Mouse (Mus musculus): ENCODE data around the gene Rpl41.
"Not testable (repeated sequence)": the region's sequence is repeated elsewhere in the genome, so short reads cannot be mapped to it uniquely, and the experiment has no call there.

The Rpl41 gene

DNA sequence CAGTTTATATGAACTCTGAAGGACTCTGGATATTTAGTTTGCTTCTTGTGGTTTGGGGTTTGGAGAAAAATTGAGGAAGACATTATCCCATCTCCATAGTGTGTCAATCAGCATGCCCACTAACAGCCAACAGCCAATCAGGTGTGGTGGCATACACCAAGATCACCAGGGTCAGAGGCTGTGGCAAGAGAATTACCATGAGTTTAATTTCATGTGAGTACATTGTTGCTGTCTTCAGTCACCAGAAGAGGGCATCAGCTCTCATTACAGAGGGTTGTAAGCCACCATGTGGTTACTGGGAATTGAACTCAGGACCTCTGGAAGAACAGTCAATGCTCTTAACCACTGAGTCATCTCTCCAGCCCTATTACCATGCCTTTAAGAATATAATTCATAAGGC, 7.2 kb upstream of the Rpl41 start:
- no peak for DNase-seq (ENCODE audit: low spot score in 2 of 2)

DNA sequence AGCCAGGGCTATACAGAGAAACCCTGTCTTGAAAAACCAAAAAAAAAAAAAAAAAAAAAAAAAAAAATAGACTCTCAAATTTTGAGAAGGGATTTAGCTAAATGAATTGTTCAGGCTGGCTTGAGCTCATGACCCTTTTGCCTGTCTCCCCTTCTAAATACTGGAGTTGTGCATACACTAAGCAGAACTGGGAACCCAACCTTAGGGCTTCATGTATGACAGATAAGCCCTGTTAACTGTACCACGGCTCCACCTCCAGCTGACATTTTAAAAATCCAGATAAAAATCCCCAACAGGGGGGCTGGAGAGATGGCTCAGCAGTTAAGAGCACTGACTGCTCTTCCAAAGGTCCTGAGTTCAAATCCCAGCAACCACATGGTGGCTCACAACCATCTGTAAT, 6.5 kb upstream of the Rpl41 start:
- not testable (repeated sequence) for DNase-seq (ENCODE audit: low spot score in 2 of 2)

DNA sequence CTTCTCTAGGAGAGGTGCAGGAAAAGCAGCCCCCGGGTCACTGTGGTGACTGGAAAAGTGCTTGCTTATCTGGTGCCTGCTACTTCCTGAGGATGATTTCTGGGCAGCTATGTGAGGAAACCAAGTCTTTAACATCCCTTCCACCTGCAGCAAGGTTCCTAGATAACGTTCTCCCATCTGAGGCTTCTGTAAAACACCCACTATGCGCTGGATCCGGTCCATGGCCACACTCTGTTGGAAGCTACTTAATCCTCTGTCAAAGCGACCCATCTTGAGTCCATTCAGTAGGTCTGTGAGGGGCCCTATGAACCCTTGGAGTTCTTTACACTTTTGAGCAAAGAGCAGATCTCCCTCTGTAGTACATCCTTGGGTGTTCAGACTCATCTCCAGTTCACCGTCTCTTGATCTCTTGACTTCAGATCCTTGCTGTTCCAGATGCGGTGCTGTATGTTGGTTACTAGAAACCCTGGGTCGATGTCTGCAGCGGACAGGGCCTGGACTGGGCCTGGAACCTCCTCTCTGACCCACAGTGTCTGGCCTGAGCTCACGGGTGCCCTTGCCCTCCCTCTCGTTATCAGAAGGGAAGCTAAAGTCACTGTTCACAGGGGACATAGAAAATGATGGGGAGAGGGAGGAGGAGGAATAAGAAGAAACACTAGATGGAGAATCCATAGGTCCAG, 1.2 kb upstream of the Rpl41 start:
- not testable (repeated sequence) for DNase-seq (ENCODE audit: low spot score in 2 of 2)

DNA sequence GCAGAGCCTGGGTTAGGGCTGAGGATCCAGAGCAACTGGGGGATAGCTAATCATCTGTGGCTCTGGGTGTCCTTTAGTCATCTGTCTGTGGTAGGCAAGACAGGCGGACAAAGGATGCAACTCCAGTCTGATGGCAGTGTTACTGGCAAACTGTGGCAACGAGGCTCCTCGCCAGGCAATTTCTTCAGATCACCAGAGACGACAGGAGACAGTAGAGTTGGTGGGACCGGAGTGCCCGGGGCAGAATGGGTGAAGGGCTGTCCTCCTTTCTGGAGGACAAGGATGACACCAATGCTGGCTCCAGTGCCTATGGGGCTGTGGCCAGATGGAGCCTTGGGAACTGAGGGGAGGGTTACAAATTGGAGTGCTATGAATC, 565 bp upstream of the Rpl41 start:
- DNase-seq (ENCODE audit: low spot score in 2 of 2), result not testable (repeated sequence)

DNA sequence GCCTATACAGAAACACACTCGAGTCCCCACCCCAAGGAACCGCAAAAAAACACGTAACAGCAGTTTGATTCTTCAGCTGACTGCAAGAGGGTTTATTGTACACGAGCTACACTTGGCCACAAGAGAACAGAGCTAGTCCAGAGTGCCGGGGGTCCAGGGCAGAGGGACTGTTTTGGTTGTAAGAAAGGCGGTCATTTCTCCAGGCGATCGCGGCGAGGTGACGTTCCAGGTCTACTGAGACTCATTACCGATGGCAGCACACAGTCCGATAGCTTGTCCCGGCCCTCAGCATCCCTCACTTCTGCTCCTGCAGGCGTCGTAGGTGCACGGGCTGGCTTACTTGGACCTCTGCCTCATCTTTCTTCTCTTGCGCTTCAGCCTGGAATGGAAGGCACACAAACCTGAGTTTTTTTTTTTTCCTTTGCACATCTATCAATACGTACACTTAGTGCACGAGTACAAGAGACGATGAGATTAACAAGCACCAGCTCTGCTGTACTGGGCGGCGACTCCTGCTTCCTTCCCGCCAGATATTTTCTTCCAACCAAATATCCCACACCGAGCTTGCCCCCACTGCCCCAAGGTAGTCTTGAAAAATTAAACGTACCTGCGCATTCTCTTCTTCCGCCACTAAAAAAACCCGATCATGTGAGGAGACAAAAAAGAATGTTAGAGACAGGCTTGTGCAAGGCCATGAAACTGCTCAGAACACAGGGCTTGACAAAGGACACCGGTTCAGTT, 884 bp downstream of the Rpl41 start:
- DNase-seq (ENCODE audit: low spot score in 2 of 2), result peak in 1 of 2 experiments; percentile 22

DNA sequence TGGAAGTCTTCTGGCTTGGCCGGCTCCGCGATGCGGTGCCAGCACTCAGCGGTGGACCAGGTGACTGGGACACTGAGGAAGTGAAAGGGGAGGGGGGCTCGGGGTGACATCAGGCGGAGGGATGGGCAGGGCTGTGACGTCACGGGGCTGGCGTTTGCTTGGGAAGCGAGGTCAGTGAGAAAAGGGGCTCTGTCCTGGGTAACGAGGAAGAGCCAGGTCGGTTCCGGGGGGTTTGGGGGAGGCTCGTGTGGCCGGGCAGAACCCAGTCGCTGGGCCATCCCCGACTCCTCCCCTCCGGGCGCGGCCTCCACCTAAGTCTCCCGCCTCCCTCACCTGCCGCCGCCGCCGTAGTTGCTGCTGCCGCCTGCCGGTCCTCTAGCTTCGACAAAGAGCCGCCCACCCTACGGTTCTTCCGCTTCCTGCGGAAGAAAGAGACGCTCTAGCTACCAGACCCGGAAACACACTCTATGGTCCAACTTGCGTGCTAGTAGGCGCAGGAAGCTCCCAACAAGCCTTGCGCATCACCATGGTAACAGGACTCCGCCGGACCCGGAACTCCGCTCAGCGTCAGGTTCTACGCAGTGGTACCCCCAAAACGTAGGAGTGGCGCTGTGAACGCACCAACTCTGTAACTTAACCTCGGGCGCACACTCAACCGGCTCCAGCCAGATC, 1.6 kb downstream of the Rpl41 start, which contains the start of gene Zc3h10:
Gene Zc3h10 (minus strand): TSS at position 414 of the 672 bp plus-strand sequence.
- DNase-seq (ENCODE audit: low spot score in 2 of 2), result peak; percentile 92 to 97

DNA sequence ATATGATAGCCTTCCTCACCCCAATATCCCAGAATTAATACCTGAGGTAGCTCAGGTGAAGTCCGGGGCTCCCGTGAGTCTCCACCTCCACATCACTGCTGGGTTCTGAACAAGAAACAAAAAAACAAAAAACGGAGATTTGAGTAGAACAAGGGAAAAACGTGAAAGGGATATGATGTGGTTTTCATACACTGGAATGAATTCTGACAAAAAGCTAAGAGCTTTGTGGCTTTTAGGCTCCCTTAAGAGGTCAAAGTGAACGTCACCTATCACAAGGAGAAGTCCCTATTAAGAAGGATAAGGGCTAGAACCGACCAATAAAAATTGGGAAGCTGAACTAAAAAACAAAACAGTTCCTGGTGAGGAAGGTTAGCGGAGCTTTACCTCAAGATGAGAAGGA, 2.3 kb downstream of the Rpl41 start:
- DNase-seq (ENCODE audit: low spot score in 2 of 2), result no peak

DNA sequence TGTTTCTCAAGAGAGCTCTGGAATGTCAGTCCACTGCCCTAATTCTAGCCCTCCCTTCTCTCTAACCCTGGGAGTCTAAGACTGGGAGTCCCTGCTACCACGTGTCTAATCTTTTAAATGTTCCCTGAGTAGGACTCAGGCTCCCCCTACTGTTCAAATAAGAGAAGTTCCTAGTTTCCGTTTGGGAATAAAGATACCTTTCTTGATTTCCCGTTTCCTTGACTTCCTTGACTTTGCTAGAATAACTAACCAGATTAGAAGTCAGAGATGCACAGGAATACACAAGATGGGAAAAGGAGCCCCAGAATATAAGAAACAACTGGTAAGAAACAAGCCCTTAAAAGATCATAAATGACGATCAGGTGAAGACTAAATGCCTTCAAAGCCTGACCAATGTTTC, 2.7 kb downstream of the Rpl41 start:
- no peak for DNase-seq (ENCODE audit: low spot score in 2 of 2)

DNA sequence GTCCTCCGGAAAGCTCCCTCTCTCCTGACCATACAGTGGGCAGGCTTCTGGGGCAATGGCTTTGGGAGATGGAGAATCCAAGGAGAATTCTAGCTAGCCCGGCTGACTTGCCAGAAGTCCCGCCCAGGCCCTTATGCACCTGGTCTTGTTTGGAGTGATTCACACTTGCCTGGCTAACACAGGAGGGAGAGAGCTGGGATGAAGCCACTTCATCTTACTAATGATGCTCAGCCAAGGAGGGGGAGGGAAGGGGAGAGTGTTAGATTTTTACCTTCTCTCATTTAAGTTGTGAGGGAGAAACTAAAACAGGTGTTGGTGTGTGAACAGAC, 3.6 kb downstream of the Rpl41 start:
- no peak for DNase-seq (ENCODE audit: low spot score in 2 of 2)

DNA sequence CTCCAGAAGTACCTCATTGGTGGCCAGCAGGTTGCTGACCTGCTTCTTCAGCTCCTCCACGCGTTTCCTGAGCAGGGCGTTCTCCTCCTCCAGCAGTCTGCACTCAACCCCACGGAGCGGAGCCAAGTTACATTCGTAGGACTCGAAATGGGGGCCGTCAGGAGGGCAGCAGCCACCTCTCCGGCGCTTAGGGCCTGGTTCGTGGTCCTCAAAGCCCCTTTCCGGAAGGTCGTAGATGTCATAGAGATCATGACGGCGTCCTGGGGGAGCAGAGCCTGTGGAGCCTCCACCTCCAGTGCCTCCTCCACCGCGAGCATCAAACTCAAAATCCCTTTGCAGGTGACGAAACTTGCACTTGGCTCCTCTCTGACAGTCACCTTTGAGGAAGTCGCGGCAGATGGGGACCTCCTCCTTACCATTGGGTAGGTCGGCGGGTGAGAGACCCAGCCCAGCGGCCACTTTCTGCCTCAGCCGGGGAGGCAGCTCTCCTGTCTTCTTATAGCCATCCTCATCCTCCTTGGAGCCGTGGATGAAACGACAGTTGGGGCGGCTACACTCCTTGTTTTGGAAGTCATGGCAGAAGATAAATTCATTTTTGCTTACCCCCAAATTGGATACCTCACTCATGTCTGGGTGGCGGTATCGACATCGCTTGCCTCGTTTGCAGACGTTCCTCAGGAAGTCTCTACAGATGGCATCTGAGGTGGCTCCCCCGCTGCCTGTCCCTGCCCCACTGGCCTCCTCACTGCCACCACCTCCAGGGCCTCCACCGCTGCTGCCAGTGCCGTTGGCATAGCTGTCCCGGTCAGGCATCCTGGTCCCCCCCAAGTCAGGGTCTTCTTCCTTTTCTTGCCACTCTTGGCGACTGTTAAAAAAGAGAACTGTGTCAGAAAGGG, 4.2 kb downstream of the Rpl41 start:
- DNase-seq (ENCODE audit: low spot score in 2 of 2), result no peak

DNA sequence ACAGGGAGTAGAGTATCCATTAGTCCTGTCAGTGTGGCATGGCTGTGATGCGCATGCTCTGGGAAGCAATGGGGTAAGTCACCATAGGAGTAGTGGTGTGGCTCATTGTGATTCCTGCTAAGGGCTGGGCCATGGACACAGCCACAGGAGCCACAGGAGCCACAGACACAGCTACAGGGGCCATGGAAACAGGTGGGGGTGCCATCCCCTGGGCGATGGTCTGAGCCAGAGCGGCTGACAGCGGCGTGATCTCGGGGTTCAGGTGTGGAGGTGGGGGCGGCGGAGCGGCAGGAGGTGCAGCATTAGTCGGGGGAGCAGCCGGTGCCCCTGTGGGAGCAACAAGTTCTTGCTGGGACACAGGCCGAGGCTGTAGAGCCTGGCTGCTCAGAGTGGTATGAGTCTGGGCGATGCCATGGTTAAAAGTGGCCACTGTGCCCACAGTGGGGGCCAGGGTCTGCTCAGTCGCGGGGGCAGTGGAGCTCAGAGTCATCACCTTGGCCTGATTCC, 4.9 kb downstream of the Rpl41 start:
- DNase-seq (ENCODE audit: low spot score in 2 of 2), result no peak

DNA sequence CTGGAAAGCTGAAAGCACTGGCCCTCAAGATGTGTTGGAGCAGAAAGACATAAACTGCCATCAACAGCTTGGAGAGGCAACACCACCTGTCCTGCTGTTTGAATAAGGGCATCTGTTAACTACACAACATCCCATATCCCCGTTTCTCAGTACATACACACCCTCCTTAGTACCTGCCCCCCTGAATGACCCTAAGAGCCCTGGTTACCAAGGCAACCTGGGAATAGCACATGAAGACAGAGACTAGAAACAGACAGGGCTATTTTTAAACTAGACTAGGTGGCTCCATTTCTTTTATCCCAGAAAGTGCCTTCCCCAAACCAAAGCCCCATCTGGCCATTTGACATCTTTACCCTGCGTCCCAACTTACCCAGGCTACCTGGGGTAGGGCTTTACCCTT, 6.0 kb downstream of the Rpl41 start:
- no peak for DNase-seq (ENCODE audit: low spot score in 2 of 2)

DNA sequence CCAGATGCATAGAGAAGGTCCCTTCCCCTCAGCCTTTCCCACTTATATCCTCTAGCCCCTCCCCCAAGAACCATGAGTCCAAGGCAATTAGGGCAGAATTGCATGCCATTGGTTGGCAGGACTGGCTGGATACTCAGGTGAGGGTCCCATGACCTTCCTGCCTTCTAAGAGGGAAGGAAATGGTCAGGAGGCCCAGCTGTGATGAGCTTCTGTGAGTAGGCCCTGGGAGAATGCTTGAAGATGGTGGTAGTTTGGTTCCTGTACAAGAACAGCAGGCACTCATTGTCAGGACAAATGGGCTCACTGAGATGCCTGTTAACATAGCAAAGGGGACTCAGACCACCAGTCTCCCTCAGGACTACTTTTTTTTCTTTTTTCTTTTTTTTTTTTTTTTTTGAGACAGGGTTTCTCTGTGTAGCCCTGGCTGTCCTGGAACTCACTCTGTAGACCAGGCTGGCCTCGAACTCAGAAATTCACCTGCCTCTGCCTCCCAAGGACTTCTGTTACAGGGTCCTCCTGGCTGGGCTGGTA, 10.7 kb downstream of the Rpl41 start:
- no peak for DNase-seq (ENCODE audit: low spot score in 2 of 2)

DNA sequence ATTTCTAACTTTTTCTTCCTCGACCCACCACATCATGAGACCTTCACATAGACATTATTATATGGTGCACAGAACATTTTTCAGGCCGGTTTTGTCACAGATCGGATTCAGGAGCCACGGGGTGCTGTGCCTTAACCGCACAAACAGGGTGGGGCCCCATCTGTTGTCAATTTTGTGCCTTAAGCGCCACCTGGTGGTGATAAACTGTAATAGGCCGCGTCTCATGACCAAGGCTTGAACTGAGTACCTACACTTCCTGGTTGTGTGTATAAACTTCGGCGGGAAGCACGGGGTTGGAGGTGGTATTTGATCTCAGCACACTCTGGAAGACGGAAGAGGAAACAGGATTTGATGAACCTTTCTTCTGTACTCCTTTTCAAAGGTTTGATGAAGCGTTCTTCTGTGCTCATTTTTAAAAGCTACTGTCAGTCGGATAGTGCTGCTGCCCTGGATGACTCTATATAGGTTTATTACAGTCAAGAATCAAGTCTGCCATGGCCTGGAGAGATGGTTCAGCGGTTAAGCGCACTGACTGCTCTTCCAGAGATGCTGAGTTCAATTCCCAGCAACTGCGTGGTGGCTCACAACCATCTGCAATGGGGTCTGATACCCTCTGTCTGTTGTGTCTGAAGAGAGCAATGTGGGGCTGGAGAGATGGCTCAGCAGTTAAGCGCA, 12.7 kb downstream of the Rpl41 start:
- peak; percentile 80 for DNase-seq (ENCODE audit: low spot score in 2 of 2)

DNA sequence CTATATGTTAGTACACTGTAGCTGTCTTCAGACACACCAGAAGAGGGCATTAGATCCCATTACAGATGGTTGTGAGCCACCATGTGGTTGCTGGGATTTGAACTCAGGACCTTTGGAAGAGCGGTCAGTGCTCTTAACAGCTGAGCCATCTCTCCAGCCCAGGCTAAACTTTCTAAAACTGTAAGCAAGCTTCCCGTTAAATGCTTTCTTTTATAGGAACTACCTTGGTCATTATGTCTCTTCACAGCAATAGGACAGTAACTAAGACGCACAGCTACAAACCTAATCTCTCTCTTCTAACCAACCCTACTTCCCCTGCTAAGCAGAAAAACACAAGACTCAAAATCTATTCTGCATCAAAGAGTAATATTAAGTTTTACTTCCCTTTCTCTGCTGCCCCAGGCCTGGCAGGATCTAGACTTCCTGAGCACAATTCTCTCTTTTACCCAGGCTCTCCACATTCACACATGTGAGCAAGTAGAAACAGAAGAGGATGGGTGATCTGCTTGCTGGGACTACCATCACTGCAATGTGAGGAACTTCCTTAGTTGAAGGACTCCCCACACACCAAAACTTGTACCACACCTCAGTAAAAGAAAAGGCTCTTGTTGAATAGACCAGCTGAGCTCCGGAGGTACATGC, 13.4 kb downstream of the Rpl41 start:
- DNase-seq (ENCODE audit: low spot score in 2 of 2), result no peak

DNA sequence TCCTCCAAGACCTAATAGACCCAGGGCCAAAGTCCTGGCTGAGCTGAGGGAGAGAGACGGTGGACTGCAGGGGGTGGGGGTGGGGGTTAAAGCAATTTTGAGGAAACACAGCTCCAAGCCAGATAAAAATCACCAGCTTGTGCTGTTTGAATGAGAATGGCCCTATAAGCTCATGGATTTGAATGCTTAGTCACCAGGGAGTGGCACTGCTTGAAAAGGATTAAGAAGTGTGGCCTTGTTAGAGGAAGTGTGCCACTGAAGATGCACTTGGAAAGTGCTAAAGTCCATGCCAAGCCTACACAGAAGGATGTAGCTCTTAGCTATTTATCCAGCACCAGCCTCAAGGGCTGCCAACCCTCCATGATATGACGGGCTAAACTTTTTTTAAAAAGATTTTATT, 13.9 kb downstream of the Rpl41 start:
- DNase-seq (ENCODE audit: low spot score in 2 of 2), result no peak

DNA sequence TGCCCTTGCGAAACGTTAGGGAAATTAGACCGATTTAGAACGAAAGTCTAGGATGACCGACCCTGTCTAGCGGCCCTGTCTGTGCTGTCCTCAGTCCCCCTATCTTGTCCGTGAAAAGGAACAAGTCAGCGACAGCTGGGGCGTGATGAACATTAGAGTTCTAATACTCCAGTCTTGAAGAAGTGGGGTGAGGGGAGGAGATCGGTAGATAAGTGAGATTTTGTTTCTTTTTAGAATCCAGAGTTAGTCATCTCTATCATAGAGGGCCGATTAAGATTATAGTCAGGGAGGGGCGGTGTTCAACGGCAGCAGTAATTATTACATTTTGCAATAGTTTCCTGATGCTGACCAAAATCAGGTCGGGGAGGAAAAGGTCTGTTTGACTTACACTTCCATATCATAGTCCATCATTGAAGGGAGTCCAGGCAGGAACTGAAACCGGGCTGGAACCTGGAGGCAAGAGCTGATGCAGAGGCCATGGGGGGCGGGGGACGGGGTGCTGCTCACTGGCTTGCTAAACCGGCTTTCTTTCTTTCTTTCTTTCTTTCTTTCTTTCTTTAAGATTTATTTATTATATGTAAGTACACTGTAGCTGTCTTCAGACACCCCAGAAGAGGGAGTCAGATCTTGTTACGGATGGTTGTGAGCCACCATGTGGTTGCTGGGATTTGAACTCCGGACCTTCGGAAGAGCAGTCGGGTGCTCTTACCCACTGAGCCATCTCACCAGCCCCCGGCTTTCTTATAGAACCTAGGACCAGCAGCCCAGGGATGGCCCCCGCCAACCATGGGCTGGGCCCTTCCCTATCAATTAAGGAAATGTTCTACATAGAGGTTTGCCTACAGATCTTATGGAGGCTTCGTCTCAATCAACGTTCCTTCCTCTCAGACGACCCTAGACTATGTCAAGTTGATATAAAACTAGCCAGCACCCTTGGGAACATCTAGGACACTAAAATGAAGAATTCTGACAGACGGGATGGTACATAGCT, 22.4 kb downstream of the Rpl41 start:
- DNase-seq (ENCODE audit: low spot score in 2 of 2), result no peak

DNA sequence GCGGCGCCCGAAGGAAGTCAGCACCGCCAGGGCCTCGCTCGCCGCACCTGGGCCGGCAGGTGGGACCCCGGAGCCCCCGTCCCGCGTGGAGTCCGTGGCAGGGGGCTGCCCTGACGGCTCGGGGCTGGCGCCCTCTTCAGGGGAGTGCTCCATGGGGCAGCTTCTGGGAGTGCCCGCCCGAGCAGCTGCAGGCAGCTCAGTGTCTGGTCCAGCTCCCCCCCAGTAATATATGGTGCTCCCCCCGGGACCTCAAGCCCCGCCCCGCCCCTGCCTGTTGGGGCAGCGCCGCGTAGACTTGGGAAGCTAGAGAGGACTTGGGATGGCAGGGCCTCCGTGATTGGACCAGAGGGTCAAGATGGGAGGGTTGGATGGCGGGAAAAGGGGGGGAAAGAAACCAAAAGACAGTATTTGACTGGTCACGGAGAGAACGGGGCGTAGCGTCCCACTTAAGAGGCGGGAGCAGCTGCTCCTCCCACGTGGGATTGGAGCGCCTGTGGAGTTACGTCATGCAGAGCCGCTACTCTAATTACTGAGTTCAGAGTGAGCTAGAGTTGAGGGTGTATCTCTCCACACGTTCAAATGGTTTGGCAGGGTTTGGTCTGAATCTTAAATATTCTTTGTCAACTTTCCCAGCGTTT, 23.3 kb downstream of the Rpl41 start, which contains the start of gene Esyt1:
Gene Esyt1 (minus strand): TSS at position 201 of the 638 bp plus-strand sequence.
- peak; percentile 86 to 94 for DNase-seq (ENCODE audit: low spot score in 2 of 2)

All from right cerebral cortex, postnatal 36 days (tissue).